Mouse (Mus musculus) Patski (cell line): ENCODE results near the gene Scgb1b17. TPM values are rescaled to one million over a fixed set of nuclear protein-coding genes. Genes with fewer than 3 reads are reported as not detected.
"Not testable (repeated sequence)": the region's sequence is repeated elsewhere in the genome, so short reads cannot be mapped to it uniquely, and the experiment has no call there.

Experiments
- ATAC-seq: fragments of 100-300 bp; one replicate; pipeline ENCODE4 v1.8.0; 2021
- CTCF ChIA-PET: fragments of 350-600 bp; sonication (Branson Sonifier 250); formaldehyde crosslinking; loops from one replicate; lab custom pipeline; 2022; ENCODE audit warnings: inconsistent platforms; lab: Charles Lee
- POLR2A ChIA-PET: fragments of 350-600 bp; sonication (Branson Sonifier 250); formaldehyde crosslinking; loops from one replicate; lab custom pipeline; 2022; ENCODE audit warnings: antibody characterized with exemption, inconsistent platforms; lab: Charles Lee
- DNase-seq: peaks from one replicate; pipeline ENCODE4 v3.0.0-alpha.2; 2011; ENCODE audit warnings: low read depth, low spot score
- H3K27me3 ChIP-seq: fragments of 371-371 bp; one replicate; pipeline ENCODE4 v1.5.1; 2021
- in situ Hi-C: fragments of 300-500 bp; cut with MboI; formaldehyde crosslinking; loops from 3 replicates; pipeline ENCODE4 v1.11.1; 2018; ENCODE audit warnings: low pct_unique_long_range_greater_than_20kb, mixed read lengths
- polyA plus RNA-seq: library from polyadenylated mRNA; unstranded; gene quantifications from one replicate; pipeline ENCODE4 v1.2.3, GENCODE M21; 2021

Gene Scgb1b17
- polyA plus RNA-seq = not detected

- DNase-seq, H3K27me3 ChIP-seq, ATAC-seq, CTCF ChIA-PET, POLR2A ChIA-PET, in situ Hi-C loops: not testable (repeated sequence)
These were observed at the start of gene Scgb1b17 for GRCm38 (mm10) chr7:33063149-33063548. Scgb1b17 (plus strand) TSS chr7:33063449.

- DNase-seq, in situ Hi-C loops, POLR2A ChIA-PET, ATAC-seq, H3K27me3 ChIP-seq, CTCF ChIA-PET: not testable (repeated sequence)
These were observed 6.8 kb upstream of the Scgb1b17 start, which contains the start of gene Scgb2b17 for GRCm38 (mm10) chr7:33056461-33056860. Scgb2b17 (minus strand) TSS chr7:33056561.

Other genes with a start within 250 kb of the Scgb1b17 start
- gene Scgb2b15, start 233.8 kb upstream of the Scgb1b17 start, polyA plus RNA-seq = not detected
- not detected for gene Scgb1b15, start 226.9 kb upstream of the Scgb1b17 start, polyA plus RNA-seq
- not detected for gene Scgb2b17, start 6.9 kb upstream of the Scgb1b17 start, polyA plus RNA-seq
- not detected for gene Scgb2b18, start 110.4 kb downstream of the Scgb1b17 start, polyA plus RNA-seq
- not detected for gene Scgb1b18, start 122.1 kb downstream of the Scgb1b17 start, polyA plus RNA-seq
- not detected for gene Scgb2b19, start 216.9 kb downstream of the Scgb1b17 start, polyA plus RNA-seq
- not detected for gene Scgb1b19, start 223.8 kb downstream of the Scgb1b17 start, polyA plus RNA-seq